Mouse (Mus musculus) inflammation-experienced regulatory T-cells (primary cell): ENCODE data around the gene Crisp4. TPM values are rescaled to one million over a fixed set of nuclear protein-coding genes. Genes with fewer than 3 reads are reported as not detected.

Experiments used
- polyA plus RNA-seq, 2 experiments: library from polyadenylated mRNA; unstranded; fragments of 100-300 nt; shearing (Covaris generic); gene quantifications; one replicate each; pipeline ENCODE4 v1.2.1; 2017

The Crisp4 gene
- under 1 TPM in 1 of 2 experiments, not detected in 1; 0.24 TPM for polyA plus RNA-seq

GRCm38 (mm10) chr1:18145802-18146201, at the start of gene Crisp4:
TSS of gene Crisp4 (minus strand) at chr1:18145902.

Other genes starting within 250 kb of the Crisp4 start
- gene Defb18, start 91.5 kb upstream of the Crisp4 start, polyA plus RNA-seq, result not detected
- not detected for gene Defb41, start 119.2 kb upstream of the Crisp4 start, polyA plus RNA-seq